ENCODE assay signal across 9 mouse cellular contexts in genomic region chr6:29023206-29023967, GRCm38 (mm10). TPM values are rescaled to one million over a fixed set of nuclear protein-coding genes. Genes with fewer than 3 reads are reported as not detected.
DNase-seq lines count a peak whose midpoint lies in the region; ATAC-seq and TF ChIP-seq lines count a peak whose summit lies in the region.
"Had no signal": no experiment of that assay in that cellular context is flagged by ENCODE, and none has a peak within 500 bp of the region (broad histone marks: within the 10 kb centered on the region; RNA-seq: fewer than 3 reads in every experiment).

No protein-coding gene starts in this region.

- no peak overlapping the region for H3K4me3 ChIP-seq in intestine, postnatal 0 days (ENCODE audit: low read depth, low read length)
- no peak overlapping the region for H3K4me3 ChIP-seq in limb, embryonic 11.5 days (ENCODE audit: low read depth, low read length)
- no peak overlapping the region for H3K4me3 ChIP-seq in midbrain, postnatal 0 days (ENCODE audit: low read depth, low read length)
- H3K4me3 ChIP-seq: erythroblast, embryonic 14.5 days had no signal

- peak; percentile 29 for ATAC-seq in intestine, postnatal 0 days
- no peak for ATAC-seq in limb, embryonic 11.5 days (ENCODE audit: insufficient number of reproducible peaks, low FRiP score, low TSS enrichment, low read depth)
- peak; percentile 33 for ATAC-seq in midbrain, postnatal 0 days (ENCODE audit: low FRiP score)

- H3K27me3 ChIP-seq in intestine, postnatal 0 days (replicated peaks; ENCODE audit: control insufficient read depth, insufficient read depth, low read length) = no peaks in the 10 kb centered on the region; the same call in 1 of the 2 replicates
- 0 out of 2 replicates have a peak, but pooled peaks cover 7% of the 10 kb centered on the region for H3K27me3 ChIP-seq in limb, embryonic 11.5 days (ENCODE audit: control insufficient read depth, insufficient read depth, low read length)
- H3K27me3 ChIP-seq in midbrain, postnatal 0 days (ENCODE audit: insufficient read depth, low read length) = peaks cover 8% of the 10 kb centered on the region; the same call in 1 of the 2 replicates

- WGBS in intestine, postnatal 0 days = 33% methylated on average over 18 of the region's 18 CpGs
- WGBS in limb, embryonic 11.5 days = 35% methylated on average over 18 of the region's 18 CpGs
- WGBS in midbrain, postnatal 0 days = 32% methylated on average over 18 of the region's 18 CpGs

- H3K4me2 ChIP-seq in intestine, postnatal 0 days (replicated peaks; ENCODE audit: low read depth) = peak overlapping the region; percentile 51
- no peak overlapping the region for H3K4me2 ChIP-seq in limb, embryonic 11.5 days (ENCODE audit: low read depth, severe bottlenecking)
- H3K4me2 ChIP-seq in midbrain, postnatal 0 days (ENCODE audit: low read depth, low read length, poor library complexity, severe bottlenecking) = 0 out of 2 replicates have a peak overlapping the region, but pooled peaks have one; percentile 32

- H3K4me1 ChIP-seq in intestine, postnatal 0 days (replicated peaks; ENCODE audit: control insufficient read depth, insufficient read depth, low read length) = no peaks in the 10 kb centered on the region
- H3K4me1 ChIP-seq in limb, embryonic 11.5 days (ENCODE audit: control insufficient read depth, insufficient read depth, low read length) = no peaks in the 10 kb centered on the region
- H3K4me1 ChIP-seq in midbrain, postnatal 0 days (ENCODE audit: insufficient read depth, low read length) = no peaks in the 10 kb centered on the region

- DNase-seq in 416B (ENCODE audit: low read depth) (peak; percentile 86), NIH3T3 (ENCODE audit: low read depth) (peak; percentile 87)
- peak; percentile 87 to 89 for DNase-seq in cerebellum, postnatal 10 days
- peak; percentile 46 to 69 for DNase-seq in frontal cortex, postnatal 36 days (ENCODE audit: low spot score in 2 of 2)
- peak; percentile 79 for DNase-seq in limb, embryonic 11.5 days (ENCODE audit: low spot score)
- DNase-seq in midbrain, postnatal 0 days (ENCODE audit: low spot score) = peak; percentile 81
- DNase-seq in thymus, postnatal 0 days (ENCODE audit: low spot score) = peak; percentile 59

- H3K36me3 ChIP-seq in intestine, postnatal 0 days (ENCODE audit: control insufficient read depth, insufficient read depth) = no peaks in the 10 kb centered on the region
- no peaks in the 10 kb centered on the region for H3K36me3 ChIP-seq in limb, embryonic 11.5 days (ENCODE audit: control insufficient read depth, insufficient read depth, low read length)
- no peaks in the 10 kb centered on the region for H3K36me3 ChIP-seq in midbrain, postnatal 0 days (ENCODE audit: insufficient read depth, low read length)

- no peak overlapping the region for H3K27ac ChIP-seq in intestine, postnatal 0 days (ENCODE audit: low read depth, low read length)
- H3K27ac ChIP-seq in limb, embryonic 11.5 days (replicated peaks; ENCODE audit: low read depth, low read length) = no peak overlapping the region
- H3K27ac ChIP-seq in midbrain, postnatal 0 days (ENCODE audit: low read depth, low read length) = no peak overlapping the region

- peak; percentile 79 for TF ChIP-seq CTCF in intestine, postnatal 0 days (IDR thresholded peaks at IDR 0.05; ENCODE audit: low read depth)
- TF ChIP-seq CTCF in midbrain, postnatal 0 days (IDR thresholded peaks at IDR 0.05) = peak; percentile 88

- no peaks in the 10 kb centered on the region for H3K9me3 ChIP-seq in intestine, postnatal 0 days (ENCODE audit: control insufficient read depth)
- H3K9me3 ChIP-seq in limb, embryonic 11.5 days (ENCODE audit: control insufficient read depth, low read length) = no peaks in the 10 kb centered on the region
- no peaks in the 10 kb centered on the region for H3K9me3 ChIP-seq in midbrain, postnatal 0 days (ENCODE audit: low read length)

- no peak overlapping the region for H3K9ac ChIP-seq in intestine, postnatal 0 days (ENCODE audit: low read depth, low read length)
- no peak overlapping the region for H3K9ac ChIP-seq in limb, embryonic 11.5 days (ENCODE audit: low read length)
- no peak overlapping the region for H3K9ac ChIP-seq in midbrain, postnatal 0 days (replicated peaks; ENCODE audit: low read length, poor library complexity, severe bottlenecking)

RNA-seq across cellular contexts. Expression of gene Lep, which starts 36.6 kb away (rescaled TPM):
- polyA plus RNA-seq in intestine, postnatal 0 days (2015; fragmentation: Nextera tagmentation; extraction: Ambion mirVana) = not detected in 2 replicates
- not detected in 2 replicates for polyA plus RNA-seq in limb, embryonic 11.5 days (2014; fragmentation: Nextera tagmentation; extraction: Ambion mirVana)
- total RNA-seq in midbrain, postnatal 0 days (2014; rRNA removed) = not detected in 2 replicates
- polyA plus RNA-seq in midbrain, postnatal 0 days (2015; fragmentation: Nextera tagmentation; extraction: Ambion mirVana) = not detected in 2 replicates
- 0.12 TPM in 1 of 2 replicates, not detected in the other for polyA plus RNA-seq in thymus, postnatal 0 days (2015; fragmentation: Nextera tagmentation; extraction: Ambion mirVana)
- polyA plus RNA-seq: erythroblast, embryonic 14.5 days had no signal
